Mouse (Mus musculus) small intestine, adult 10 weeks (tissue): ENCODE measurements around the gene Nedd1. TPM values are rescaled to one million over a fixed set of nuclear protein-coding genes. Genes with fewer than 3 reads are reported as not detected.

Source experiments
- polyA plus RNA-seq: library from polyadenylated mRNA; stranded (reverse); fragments of 350-450 nt; fragmentation: Illumina TruSeq; extraction: RNeasy Lipid Tissue Mini Kit (QIAGEN cat#74804); gene quantifications from one replicate; pipeline ENCODE4 v1.2.3, GENCODE M21; 2014; ENCODE audit warnings: low replicate concordance

Gene Nedd1
- polyA plus RNA-seq: 26.3 TPM

GRCm38 (mm10) chr10:92721771-92722619, at the start of gene Nedd1:
TSS of gene Nedd1 (minus strand) at chr10:92722420.

